Mouse (Mus musculus) heart, adult 2 months (tissue): ENCODE results near the gene Hoxd8. TPM values are rescaled to one million over a fixed set of nuclear protein-coding genes. Genes with fewer than 3 reads are reported as not detected.

Experiments
- DNase-seq, 2 experiments: peaks; one replicate each; pipeline ENCODE4 v3.0.0; 2021
- H3K27ac ChIP-seq: fragments of 200-600 bp; 2 replicates; pipeline ENCODE4 v1.8.1; 2022
- H3K27me3 ChIP-seq: fragments of 200-500 bp; 2 replicates; pipeline ENCODE4 v1.6.1; 2012; ENCODE audit warnings: mild to moderate bottlenecking, low read length, inconsistent platforms, mixed read lengths; ENCODE audit not compliant: control insufficient read depth, insufficient read depth
- H3K36me3 ChIP-seq: fragments of 200-500 bp; 2 replicates; pipeline ENCODE4 v1.6.1; 2012; ENCODE audit warnings: low read length, inconsistent platforms; ENCODE audit not compliant: control insufficient read depth, insufficient read depth
- H3K4me1 ChIP-seq: fragments of 200-500 bp; 2 replicates; pipeline ENCODE4 v1.6.1; 2011; ENCODE audit warnings: low read length; ENCODE audit not compliant: control insufficient read depth, insufficient read depth
- H3K4me3 ChIP-seq: fragments of 200-600 bp; 2 replicates; pipeline ENCODE4 v1.8.1; 2022
- H3K79me2 ChIP-seq: fragments of 200-500 bp; replicated peaks from 2 replicates; pipeline ENCODE4 v1.6.1; 2012; ENCODE audit warnings: mild to moderate bottlenecking, inconsistent platforms, low read length, moderate library complexity, mixed read lengths; ENCODE audit not compliant: control insufficient read depth, insufficient read depth
- H3K9ac ChIP-seq: fragments of 200-500 bp; 2 replicates; pipeline ENCODE4 v1.6.1; 2012; ENCODE audit warnings: low read depth, mild to moderate bottlenecking, control low read depth, inconsistent platforms, low read length, mixed read lengths
- CTCF ChIP-seq: fragments of 200-600 bp; IDR thresholded peaks from 2 replicates; pipeline ENCODE4 v1.8.1; 2022; ENCODE audit warnings: antibody characterized with exemption, mild to moderate bottlenecking, moderate library complexity
- EP300 ChIP-seq: fragments of 200-500 bp; IDR thresholded peaks from 2 replicates; pipeline ENCODE4 v1.6.1; 2011; ENCODE audit warnings: low read depth, low read length, control low read depth; ENCODE audit not compliant: insufficient read depth
- POLR2A ChIP-seq: fragments of 200-500 bp; IDR thresholded peaks from 2 replicates; pipeline ENCODE4 v1.6.1; 2011; ENCODE audit warnings: mild to moderate bottlenecking, low read depth, low read length, control low read depth; ENCODE audit not compliant: insufficient read depth
- WGBS: fragments of 180-500 bp; shearing (Covaris S2); methylation state at CpG from one replicate; pipeline ENCODE4 v1.1.7; 2018; 5-methylcytosine and 5-hydroxymethylcytosine counted together
- intact Hi-C: fragments of 180-260 bp; cut with DNase I; formaldehyde crosslinking; loops from one replicate; pipeline ENCODE4 v1.15.1; 2025
- polyA plus RNA-seq: library from polyadenylated mRNA; depleted of rRNA; stranded (reverse); fragments of >200 nt; gene quantifications from 2 replicates; pipeline ENCODE4 v1.2.3, GENCODE M21; 2012
- total RNA-seq, 2 experiments: library from RNA; stranded (reverse); gene quantifications; 2 replicates each; pipeline ENCODE4 v1.2.3; 2021

Gene Hoxd8
- total and polyA plus RNA-seq, 3 experiments, result 0.59 to 1.0 (median 0.61) TPM

GRCm38 (mm10) chr2:74714156-74714789, 9.9 kb downstream of the Hoxd8 start:
- no peak overlapping the region for H3K9ac ChIP-seq
- no peak overlapping the region for H3K4me3 ChIP-seq
- TF ChIP-seq CTCF, result no peak
- no peak for TF ChIP-seq EP300
- TF ChIP-seq POLR2A, result no peak

GRCm38 (mm10) chr2:74714881-74715280, 10.5 kb downstream of the Hoxd8 start:
- intact Hi-C loops, result loop anchor here (1.0 kb wide), 2 partner anchors 340 to 423 kb away; no protein-coding TSS in a partner anchor
- Histone ChIP-seq H3K27me3 (peaks cover 23% of the 10 kb centered on the region), H3K79me2 (no peaks in the 10 kb centered on the region), H3K4me1 (no peaks in the 10 kb centered on the region), H3K27ac (no peak overlapping the region), H3K9ac (no peak overlapping the region), H3K4me3 (no peak overlapping the region), H3K36me3 (no peaks in the 10 kb centered on the region)
- WGBS, result 15% methylated on average over 14 of the region's 14 CpGs
- TF ChIP-seq EP300 (no peak), CTCF (no peak)
- no peak for DNase-seq

More at GRCm38 (mm10) chr2:74714156-74714789, 9.9 kb downstream of the Hoxd8 start:
- DNase-seq, result no peak
- Histone ChIP-seq H3K27me3 (peaks cover 24% of the 10 kb centered on the region), H3K36me3 (no peaks in the 10 kb centered on the region), H3K27ac (no peak overlapping the region), H3K4me1 (no peaks in the 10 kb centered on the region), H3K79me2 (no peaks in the 10 kb centered on the region)
- intact Hi-C loops, result no loop called here
- WGBS, result 19% methylated on average over 18 of the region's 18 CpGs

GRCm38 (mm10) chr2:74715504-74716241, 11.3 kb downstream of the Hoxd8 start:
- peak; percentile 60; the same call in 1 of the 2 replicates for TF ChIP-seq EP300
- TF ChIP-seq POLR2A, result no peak
- TF ChIP-seq CTCF, result peak; percentile 88
- no peaks in the 10 kb centered on the region for H3K79me2 ChIP-seq
- H3K36me3 ChIP-seq, result no peaks in the 10 kb centered on the region
- H3K27ac ChIP-seq, result no peak overlapping the region
- 5% methylated on average over 26 of the region's 26 CpGs for WGBS
- peaks cover 21% of the 10 kb centered on the region for H3K27me3 ChIP-seq
- H3K9ac ChIP-seq, result no peak overlapping the region
- H3K4me1 ChIP-seq, result no peaks in the 10 kb centered on the region
- peak; percentile 75 to 85 for DNase-seq
- H3K4me3 ChIP-seq, result no peak overlapping the region
- intact Hi-C loops, result loop anchor here (1.0 kb wide), 3 partner anchors 249 to 423 kb away; no protein-coding TSS in a partner anchor

GRCm38 (mm10) chr2:74720384-74720783, 16.0 kb downstream of the Hoxd8 start:
- no peak for DNase-seq
- no peak overlapping the region for H3K4me3 ChIP-seq
- H3K4me1 ChIP-seq, result no peaks in the 10 kb centered on the region
- H3K36me3 ChIP-seq, result no peaks in the 10 kb centered on the region
- H3K79me2 ChIP-seq, result no peaks in the 10 kb centered on the region
- WGBS, result 21% methylated on average over 2 of the region's 2 CpGs
- no peak for TF ChIP-seq POLR2A
- no peak overlapping the region for H3K9ac ChIP-seq
- peaks cover 16% of the 10 kb centered on the region for H3K27me3 ChIP-seq
- intact Hi-C loops, result no loop called here
- H3K27ac ChIP-seq, result no peak overlapping the region

GRCm38 (mm10) chr2:74720955-74721491, 16.6 kb downstream of the Hoxd8 start:
- H3K4me3 ChIP-seq, result no peak overlapping the region
- intact Hi-C loops, result no loop called here
- H3K27ac ChIP-seq, result no peak overlapping the region
- no peaks in the 10 kb centered on the region for H3K4me1 ChIP-seq
- H3K9ac ChIP-seq, result no peak overlapping the region
- H3K27me3 ChIP-seq, result peaks cover 16% of the 10 kb centered on the region
- TF ChIP-seq CTCF, result no peak
- TF ChIP-seq POLR2A, result no peak
- no peak for TF ChIP-seq EP300
- WGBS, result 35% methylated on average over 5 of the region's 5 CpGs
- H3K36me3 ChIP-seq, result no peaks in the 10 kb centered on the region
- no peaks in the 10 kb centered on the region for H3K79me2 ChIP-seq
- DNase-seq, result no peak

GRCm38 (mm10) chr2:74721882-74722281, 17.5 kb downstream of the Hoxd8 start:
- Histone ChIP-seq H3K36me3 (no peaks in the 10 kb centered on the region), H3K27me3 (peaks cover 20% of the 10 kb centered on the region), H3K4me3 (no peak overlapping the region), H3K9ac (no peak overlapping the region), H3K27ac (no peak overlapping the region), H3K4me1 (no peaks in the 10 kb centered on the region), H3K79me2 (no peaks in the 10 kb centered on the region)
- no peak for DNase-seq
- TF ChIP-seq EP300 (no peak), CTCF (no peak), POLR2A (no peak)
- WGBS, result 21% methylated on average over 6 of the region's 6 CpGs
- intact Hi-C loops, result no loop called here
